In genomic region chr15:101106011-101106410, GRCm38 (mm10) we compare ENCODE assay signal across 15 mouse cellular contexts. TPM values are rescaled to one million over a fixed set of nuclear protein-coding genes. Genes with fewer than 3 reads are reported as not detected.
A peak's percentile ranks its signal among the peaks of the same experiment; 100 is the strongest.
DNase-seq lines count a peak whose midpoint lies in the region; ATAC-seq and TF ChIP-seq lines count a peak whose summit lies in the region.
"Had no signal": no experiment of that assay in that cellular context is flagged by ENCODE, and none has a peak within 500 bp of the region (broad histone marks: within the 10 kb centered on the region; RNA-seq: fewer than 3 reads in every experiment).

No protein-coding gene starts in this region.

- WGBS in lung, embryonic 16.5 days, result 82% methylated on average over 10 of the region's 10 CpGs
- WGBS in lung, adult 2 months, result 77% methylated on average over 10 of the region's 10 CpGs
- whole genome bisulfite sequencing in intestine, postnatal 0 days, result 85% methylated on average over 10 of the region's 10 CpGs

- no peak overlapping the region for H3K9ac ChIP-seq in lung, embryonic 16.5 days (ENCODE audit: low read length)
- H3K9ac ChIP-seq in intestine, postnatal 0 days (ENCODE audit: low read depth, low read length), result no peak overlapping the region
- H3K9ac ChIP-seq: heart, embryonic 15.5 days had no signal

- peak; percentile 57; the same call in 1 of the 2 replicates for ATAC-seq in frontal cortex, adult (ENCODE audit: low TSS enrichment)
- 0 out of 2 replicates have a peak, but pooled peaks have one; percentile 8 for ATAC-seq in lung, embryonic 16.5 days (ENCODE audit: low read depth)
- no peak for ATAC-seq in intestine, postnatal 0 days

- no peaks in the 10 kb centered on the region for H3K36me3 ChIP-seq in lung, embryonic 16.5 days (ENCODE audit: control insufficient read depth, insufficient read depth, low read length)
- no peaks in the 10 kb centered on the region for H3K36me3 ChIP-seq in intestine, postnatal 0 days (ENCODE audit: control insufficient read depth, insufficient read depth)
- H3K36me3 ChIP-seq: heart, embryonic 15.5 days had no signal

- TF ChIP-seq CTCF in lung, adult 2 months (IDR thresholded peaks at IDR 0.05; ENCODE audit: insufficient read depth, low read length), result no peak
- TF ChIP-seq CTCF in intestine, postnatal 0 days (IDR thresholded peaks at IDR 0.05; ENCODE audit: low read depth), result no peak

- no peaks in the 10 kb centered on the region for H3K27me3 ChIP-seq in lung, embryonic 16.5 days (ENCODE audit: control insufficient read depth, insufficient read depth, low read depth, low read length)
- no peaks in the 10 kb centered on the region for H3K27me3 ChIP-seq in intestine, postnatal 0 days (replicated peaks; ENCODE audit: control insufficient read depth, insufficient read depth, low read length)

- H3K4me2 ChIP-seq in lung, embryonic 16.5 days (ENCODE audit: low read depth, low read length), result peak overlapping the region; percentile 44; the same call in 1 of the 2 replicates
- H3K4me2 ChIP-seq in intestine, postnatal 0 days (replicated peaks; ENCODE audit: low read depth), result peak overlapping the region; percentile 52; the same call in 1 of the 2 replicates

- no peak overlapping the region for H3K4me3 ChIP-seq in lung, embryonic 16.5 days (ENCODE audit: low read length)
- H3K4me3 ChIP-seq in lung, adult 2 months (replicated peaks; ENCODE audit: extremely low read depth, low read depth, low read length), result no peak overlapping the region
- no peak overlapping the region for H3K4me3 ChIP-seq in intestine, postnatal 0 days (ENCODE audit: low read depth, low read length)

- no peaks in the 10 kb centered on the region; the same call in 1 of the 2 replicates for H3K4me1 ChIP-seq in lung, embryonic 16.5 days (replicated peaks; ENCODE audit: control insufficient read depth, insufficient read depth, low read length)
- no peaks in the 10 kb centered on the region for H3K4me1 ChIP-seq in lung, adult 2 months (ENCODE audit: control insufficient read depth, insufficient read depth, low read length)
- no peaks in the 10 kb centered on the region for H3K4me1 ChIP-seq in intestine, postnatal 0 days (replicated peaks; ENCODE audit: control insufficient read depth, insufficient read depth, low read length)

- no peak for TF ChIP-seq POLR2A in lung, adult 2 months (IDR thresholded peaks at IDR 0.05; ENCODE audit: borderline replicate concordance, extremely low read depth, low read depth, low read length)

- DNase-seq in frontal cortex, postnatal 10 days (ENCODE audit: low spot score in 2 of 2), result no peak
- DNase-seq in lung, adult 2 months, result no peak
- peak; percentile 47 for DNase-seq in ZHBTc4 (ENCODE audit: low read depth, low spot score)
- DNase-seq in natural killer cell, adult 2 months (ENCODE audit: low spot score in 2 of 2), result no peak
- no peak for DNase-seq in heart, postnatal 4 days

- no peaks in the 10 kb centered on the region for H3K9me3 ChIP-seq in lung, embryonic 16.5 days (ENCODE audit: control insufficient read depth, low read length)
- no peaks in the 10 kb centered on the region for H3K9me3 ChIP-seq in intestine, postnatal 0 days (ENCODE audit: control insufficient read depth)
- H3K9me3 ChIP-seq: heart, embryonic 15.5 days had no signal

- no peak overlapping the region for H3K27ac ChIP-seq in lung, embryonic 16.5 days (ENCODE audit: low read length)
- H3K27ac ChIP-seq in intestine, postnatal 0 days (ENCODE audit: low read depth, low read length), result no peak overlapping the region
- H3K27ac ChIP-seq: heart, embryonic 15.5 days had no signal

RNA-seq across cellular contexts. Expression of gene Ankrd33, which starts 9.5 kb away (rescaled TPM):
- not detected in 2 replicates for polyA plus RNA-seq in lung, embryonic 16.5 days (2015; fragmentation: Nextera tagmentation; extraction: Ambion mirVana)
- 0.10 and 0.28 TPM in 2 replicates for polyA plus RNA-seq in lung, adult 2 months (2012; rRNA removed)
- not detected in 2 replicates for polyA plus RNA-seq in intestine, postnatal 0 days (2015; fragmentation: Nextera tagmentation; extraction: Ambion mirVana)
- total RNA-seq in heart, postnatal 4 days (2021), result not detected
- total RNA-seq: gastrocnemius, adult 18-20 months; left cerebral cortex, postnatal 4 days had no signal
- polyA plus RNA-seq: forebrain, embryonic 11.5 days; heart, embryonic 15.5 days; hindbrain, embryonic 16.5 days; thymus, adult 2 months had no signal

RNA-seq across cellular contexts. Expression of gene Acvrl1, which starts 22.3 kb away (rescaled TPM):
- polyA plus RNA-seq in lung, embryonic 16.5 days (2015; fragmentation: Nextera tagmentation; extraction: Ambion mirVana), result 91.3 and 93.3 TPM in 2 replicates
- polyA plus RNA-seq in lung, adult 2 months (2012; rRNA removed), result 672 and 695 TPM in 2 replicates
- 13.8 and 14.6 TPM in 2 replicates for polyA plus RNA-seq in intestine, postnatal 0 days (2015; fragmentation: Nextera tagmentation; extraction: Ambion mirVana)
- 10 to 100 TPM; 20.5 to 21.7 TPM for total RNA-seq in heart, postnatal 4 days (2021)

RNA-seq across cellular contexts. Expression of gene Fignl2, which starts 27.6 kb away (rescaled TPM):
- 0.20 TPM in 2 replicates for polyA plus RNA-seq in lung, embryonic 16.5 days (2015; fragmentation: Nextera tagmentation; extraction: Ambion mirVana)
- polyA plus RNA-seq in lung, adult 2 months (2012; rRNA removed), result 9.3 and 10.6 TPM in 2 replicates
- 0.16 and 0.33 TPM in 2 replicates for polyA plus RNA-seq in intestine, postnatal 0 days (2015; fragmentation: Nextera tagmentation; extraction: Ambion mirVana)
- 1 to 10 TPM; 3.2 to 4.2 TPM for total RNA-seq in heart, postnatal 4 days (2021)

RNA-seq across cellular contexts. Expression of gene Gm47841, which starts 58.8 kb away (rescaled TPM):
- not detected in 2 replicates for polyA plus RNA-seq in lung, embryonic 16.5 days (2015; fragmentation: Nextera tagmentation; extraction: Ambion mirVana)
- polyA plus RNA-seq in lung, adult 2 months (2012; rRNA removed), result 0.15 and 0.22 TPM in 2 replicates
- not detected in 2 replicates for polyA plus RNA-seq in intestine, postnatal 0 days (2015; fragmentation: Nextera tagmentation; extraction: Ambion mirVana)
- under 1 TPM; 0.26 to 0.68 TPM for total RNA-seq in heart, postnatal 4 days (2021)
- total RNA-seq: adrenal gland, adult 18-20 months; gastrocnemius, adult 18-20 months; left cerebral cortex, postnatal 4 days had no signal
- polyA plus RNA-seq: forebrain, embryonic 11.5 days; heart, embryonic 15.5 days; hindbrain, embryonic 16.5 days; thymus, adult 2 months had no signal
